Mouse (Mus musculus): ENCODE measurements around the gene Arv1. TPM values are rescaled to one million over a fixed set of nuclear protein-coding genes. Genes with fewer than 3 reads are reported as not detected.

The Arv1 gene
- polyA plus RNA-seq, 1 experiment from 2014 or later: 24.1 TPM

DNA sequence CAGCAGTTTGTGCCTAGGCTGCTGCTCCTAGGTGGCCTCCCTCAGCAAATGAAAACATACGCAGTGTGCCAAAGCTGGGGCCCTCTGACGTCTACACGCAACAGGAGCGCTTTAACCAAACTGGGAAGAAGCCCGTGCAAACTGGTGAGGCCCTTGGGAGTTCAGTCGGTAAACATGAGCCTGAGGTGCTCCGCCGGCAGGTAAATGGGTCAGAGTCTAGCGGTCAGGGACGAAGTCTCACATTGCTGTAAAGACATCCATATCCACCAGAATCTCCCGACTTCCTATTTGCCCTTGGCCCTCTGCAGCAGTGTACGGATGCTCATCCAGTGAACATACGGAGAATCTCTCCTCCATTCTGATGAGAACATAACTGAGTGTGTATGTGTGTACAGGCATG is 24.7 kb downstream of the Arv1 start:
- Histone ChIP-seq H3K36me3 (ENCODE audit: control insufficient read depth, insufficient read depth, low read length) (no peaks in the 10 kb centered on the region), H3K9ac (ENCODE audit: low read length) (no peak overlapping the region), H3K4me2 (ENCODE audit: low read length) (no peak overlapping the region), H3K9me3 (ENCODE audit: control insufficient read depth, low read length) (no peaks in the 10 kb centered on the region), H3K27me3 (replicated peaks; ENCODE audit: control insufficient read depth, insufficient read depth, low read length) (peaks cover 18% of the 10 kb centered on the region), H3K27ac (ENCODE audit: low read depth) (no peak overlapping the region), H3K4me1 (replicated peaks; ENCODE audit: control insufficient read depth, insufficient read depth, low read length) (peaks cover 9% of the 10 kb centered on the region), H3K4me3 (ENCODE audit: low read depth, low read length) (no peak overlapping the region)
- no peak for ATAC-seq (replicated peaks; ENCODE audit: low FRiP score, low TSS enrichment, low read depth)
- no peak for DNase-seq (ENCODE audit: low spot score)
- 68% methylated on average over 13 of the region's 13 CpGs for WGBS

DNA sequence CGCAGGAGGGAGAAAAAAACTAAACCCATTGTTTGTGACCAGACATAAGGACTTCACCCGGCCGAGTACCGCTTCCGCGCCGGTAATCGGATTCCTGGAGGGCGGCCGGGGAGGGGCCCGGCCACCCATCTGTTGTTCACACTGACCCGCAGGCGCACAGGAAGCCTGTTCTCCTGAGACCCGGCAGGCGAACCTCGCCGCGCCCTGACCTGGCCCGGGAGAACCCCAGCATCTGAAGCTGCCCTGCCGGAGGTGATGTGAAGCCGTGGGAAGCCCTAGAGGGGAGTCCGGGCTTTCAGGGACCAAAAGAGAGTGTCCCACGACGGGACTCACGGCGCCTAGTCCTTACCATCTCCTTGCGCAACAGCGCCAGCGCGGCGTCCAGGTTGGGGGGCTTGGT is 29.3 kb downstream of the Arv1 start:
- Histone ChIP-seq H3K27me3 (replicated peaks; ENCODE audit: control insufficient read depth, insufficient read depth, low read length) (peaks cover 25% of the 10 kb centered on the region), H3K27ac (ENCODE audit: low read depth) (no peak overlapping the region), H3K36me3 (ENCODE audit: control insufficient read depth, insufficient read depth, low read length) (no peaks in the 10 kb centered on the region), H3K4me1 (replicated peaks; ENCODE audit: control insufficient read depth, insufficient read depth, low read length) (peaks cover 31% of the 10 kb centered on the region), H3K9me3 (ENCODE audit: control insufficient read depth, low read length) (no peaks in the 10 kb centered on the region), H3K9ac (ENCODE audit: low read length) (peak overlapping the region; percentile 48), H3K4me3 (ENCODE audit: low read depth, low read length) (peak overlapping the region; percentile 65), H3K4me2 (ENCODE audit: low read length) (peak overlapping the region; percentile 98)
- ATAC-seq (replicated peaks; ENCODE audit: low FRiP score, low TSS enrichment, low read depth): no peak
- WGBS: 0% methylated on average over 31 of the region's 31 CpGs
- peak; percentile 74 for DNase-seq (ENCODE audit: low spot score)

DNA sequence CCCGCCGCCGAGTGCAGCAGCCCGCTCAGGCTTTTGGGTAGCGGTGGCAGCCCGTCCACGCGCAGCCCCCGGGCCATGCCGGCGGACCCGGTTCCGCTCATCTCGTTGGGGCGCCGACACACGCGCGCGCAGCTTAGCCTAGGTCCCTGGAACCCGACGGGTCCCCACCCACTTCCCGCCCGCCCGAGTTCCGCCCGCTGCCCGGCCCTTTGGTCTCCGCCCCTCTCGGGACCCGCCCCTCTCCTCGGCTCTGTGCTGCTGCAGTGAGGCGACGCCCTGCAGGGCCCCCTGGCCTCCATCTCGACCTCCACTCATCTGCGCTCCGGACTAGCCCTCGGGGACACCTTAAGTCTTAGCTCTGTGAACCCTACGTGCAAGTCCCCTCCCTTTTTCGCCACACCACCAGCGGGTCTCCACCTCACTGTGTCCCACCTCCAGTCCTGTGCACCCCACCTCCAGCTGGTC is 29.8 kb downstream of the Arv1 start, which contains the start of gene Fam89a:
Fam89a (minus strand) TSS at position 124 of the 465 bp plus-strand sequence.
- Histone ChIP-seq H3K9ac (ENCODE audit: low read length) (peak within 1 kb of the TSS; percentile 48), H3K27me3 (replicated peaks; ENCODE audit: control insufficient read depth, insufficient read depth, low read length) (peaks cover 25% of the 10 kb centered on the region), H3K27ac (ENCODE audit: low read depth) (no peak within 1 kb of the TSS), H3K36me3 (ENCODE audit: control insufficient read depth, insufficient read depth, low read length) (no peaks in the 10 kb centered on the region), H3K4me2 (ENCODE audit: low read length) (peak within 1 kb of the TSS; percentile 98), H3K4me3 (ENCODE audit: low read depth, low read length) (peak within 1 kb of the TSS; percentile 65), H3K9me3 (ENCODE audit: control insufficient read depth, low read length) (no peaks in the 10 kb centered on the region), H3K4me1 (replicated peaks; ENCODE audit: control insufficient read depth, insufficient read depth, low read length) (peaks cover 31% of the 10 kb centered on the region)
- peak; percentile 80 for DNase-seq (ENCODE audit: low spot score)
- under 1% methylated on average over 38 of the region's 41 CpGs for WGBS
- ATAC-seq (replicated peaks; ENCODE audit: low FRiP score, low TSS enrichment, low read depth): peak; percentile 76

DNA sequence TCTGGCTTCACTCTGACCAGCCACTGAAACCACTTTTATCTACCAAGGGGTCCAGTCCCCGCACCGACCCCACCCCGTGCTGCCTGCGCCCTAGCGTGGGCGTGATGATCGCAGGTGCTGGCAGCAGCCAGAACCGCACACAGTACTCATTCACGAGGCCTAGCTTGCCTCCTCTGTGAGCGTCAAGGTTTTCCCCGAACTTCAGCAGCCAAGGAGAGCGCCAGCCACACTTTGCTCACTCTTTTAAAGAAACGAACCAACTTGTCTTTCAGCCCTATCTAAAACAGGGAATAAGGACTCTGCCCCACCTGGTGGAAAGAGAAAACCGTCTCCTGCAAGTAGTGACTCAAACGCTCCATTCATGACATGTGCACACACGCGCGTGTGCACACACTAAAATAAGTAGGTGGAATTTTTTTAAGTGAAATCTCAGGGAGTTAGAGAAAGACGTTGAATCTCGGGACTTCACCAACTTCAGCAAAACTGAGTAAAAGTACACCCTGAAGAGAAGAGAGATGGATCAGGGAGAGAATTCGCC is 30.5 kb downstream of the Arv1 start:
- Histone ChIP-seq H3K4me1 (replicated peaks; ENCODE audit: control insufficient read depth, insufficient read depth, low read length) (peaks cover 31% of the 10 kb centered on the region), H3K27ac (ENCODE audit: low read depth) (no peak overlapping the region), H3K36me3 (ENCODE audit: control insufficient read depth, insufficient read depth, low read length) (no peaks in the 10 kb centered on the region), H3K4me3 (ENCODE audit: low read depth, low read length) (no peak overlapping the region), H3K9me3 (ENCODE audit: control insufficient read depth, low read length) (no peaks in the 10 kb centered on the region), H3K27me3 (replicated peaks; ENCODE audit: control insufficient read depth, insufficient read depth, low read length) (peaks cover 25% of the 10 kb centered on the region), H3K4me2 (ENCODE audit: low read length) (peak overlapping the region; percentile 98; the same call in 1 of the 2 replicates), H3K9ac (ENCODE audit: low read length) (no peak overlapping the region)
- 45% methylated on average over 21 of the region's 21 CpGs for whole genome bisulfite sequencing
- peak; percentile 59 for DNase-seq (ENCODE audit: low spot score)
- ATAC-seq (replicated peaks; ENCODE audit: low FRiP score, low TSS enrichment, low read depth): no peak

DNA sequence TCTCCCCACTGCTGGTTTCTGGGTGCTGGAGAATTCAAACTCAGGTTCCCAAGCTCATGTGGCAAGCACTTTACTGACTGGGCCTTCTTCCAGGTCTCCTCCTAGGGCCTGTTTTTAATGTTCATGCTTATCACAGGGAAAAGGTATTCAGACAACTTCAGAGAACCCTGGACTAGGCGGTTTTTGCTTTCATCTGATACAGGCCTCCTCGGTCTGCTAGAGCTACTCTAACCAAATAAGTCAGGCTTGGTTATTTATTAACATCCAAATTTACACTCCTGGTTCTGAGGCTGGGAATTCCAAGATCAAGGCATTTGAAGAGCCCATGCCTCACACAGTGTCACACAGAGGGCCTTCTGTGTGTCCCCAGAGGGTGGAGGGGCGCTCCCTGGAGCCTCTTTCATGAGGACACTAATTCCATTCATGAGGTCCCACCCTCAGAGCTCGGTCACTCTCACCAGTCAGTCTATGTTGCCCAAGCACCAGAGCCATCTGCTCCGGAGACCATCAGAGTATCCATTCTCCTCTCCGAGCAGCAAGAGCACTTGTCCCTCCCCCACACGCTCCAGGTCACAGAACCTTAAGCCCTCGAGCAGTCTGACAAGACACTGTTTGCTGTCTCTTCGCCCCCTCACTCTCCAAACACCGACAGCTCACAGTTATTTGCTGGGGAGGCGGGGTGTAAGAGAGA is 32.3 kb downstream of the Arv1 start:
- DNase-seq (ENCODE audit: low spot score) (peak; percentile 71), ATAC-seq (replicated peaks; ENCODE audit: low FRiP score, low TSS enrichment, low read depth) (peak; percentile 59; the same call in 1 of the 2 replicates)
- Histone ChIP-seq H3K27ac (ENCODE audit: low read depth) (no peak overlapping the region), H3K4me1 (replicated peaks; ENCODE audit: control insufficient read depth, insufficient read depth, low read length) (peaks cover 31% of the 10 kb centered on the region), H3K27me3 (replicated peaks; ENCODE audit: control insufficient read depth, insufficient read depth, low read length) (peaks cover 25% of the 10 kb centered on the region), H3K9ac (ENCODE audit: low read length) (no peak overlapping the region), H3K4me2 (ENCODE audit: low read length) (0 out of 2 replicates have a peak overlapping the region, but pooled peaks have one; percentile 3), H3K4me3 (ENCODE audit: low read depth, low read length) (no peak overlapping the region), H3K36me3 (ENCODE audit: control insufficient read depth, insufficient read depth, low read length) (no peaks in the 10 kb centered on the region), H3K9me3 (ENCODE audit: control insufficient read depth, low read length) (no peaks in the 10 kb centered on the region)
- 15% methylated on average over 11 of the region's 11 CpGs for WGBS

DNA sequence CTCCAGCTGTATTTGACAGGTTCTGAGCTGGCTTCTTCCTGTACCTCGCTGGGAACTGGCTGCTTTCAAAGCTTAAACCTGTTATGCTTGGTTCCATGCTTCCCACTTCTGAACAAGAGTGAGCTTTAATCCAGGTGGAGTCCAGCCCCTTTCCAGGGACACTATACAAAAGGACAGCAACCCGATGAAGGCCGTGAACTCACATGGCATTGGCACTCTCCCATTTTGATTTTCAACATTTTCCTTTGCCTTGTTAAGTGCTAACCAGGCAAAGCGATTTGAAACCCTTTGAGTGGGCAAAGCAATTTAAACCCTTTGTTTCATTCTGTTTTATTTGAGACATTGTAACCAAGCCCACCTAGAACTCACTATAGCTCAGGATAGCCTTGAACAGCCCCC is 32.9 kb downstream of the Arv1 start:
- H3K4me3 ChIP-seq (ENCODE audit: low read depth, low read length): no peak overlapping the region
- peaks cover 31% of the 10 kb centered on the region for H3K4me1 ChIP-seq (replicated peaks; ENCODE audit: control insufficient read depth, insufficient read depth, low read length)
- 33% methylated on average over 4 of the region's 4 CpGs for WGBS
- ATAC-seq (replicated peaks; ENCODE audit: low FRiP score, low TSS enrichment, low read depth) (no peak), DNase-seq (ENCODE audit: low spot score) (no peak)
- no peak overlapping the region for H3K27ac ChIP-seq (ENCODE audit: low read depth)
- no peaks in the 10 kb centered on the region for H3K9me3 ChIP-seq (ENCODE audit: control insufficient read depth, low read length)
- no peaks in the 10 kb centered on the region for H3K36me3 ChIP-seq (ENCODE audit: control insufficient read depth, insufficient read depth, low read length)
- H3K9ac ChIP-seq (ENCODE audit: low read length): no peak overlapping the region
- H3K27me3 ChIP-seq (replicated peaks; ENCODE audit: control insufficient read depth, insufficient read depth, low read length): peaks cover 25% of the 10 kb centered on the region
- H3K4me2 ChIP-seq (ENCODE audit: low read length): no peak overlapping the region

DNA sequence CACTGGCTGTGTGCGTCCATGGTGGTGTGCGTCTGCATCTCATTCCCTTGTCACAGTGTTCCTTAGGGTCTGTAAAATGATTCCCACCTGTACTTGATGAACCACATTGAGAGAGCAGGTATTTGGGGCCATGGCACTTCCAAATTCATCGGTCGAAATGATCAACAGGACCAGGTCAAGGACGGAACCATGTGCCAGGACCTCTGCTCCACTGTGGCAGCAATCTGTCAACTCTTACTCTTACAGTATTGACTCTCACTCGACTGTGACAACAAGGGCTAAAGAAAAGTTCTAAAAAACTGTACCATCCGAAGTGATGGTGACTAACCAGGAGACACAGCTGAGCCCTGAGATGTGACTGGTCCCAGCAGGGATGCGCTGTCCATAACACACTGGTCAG is 33.5 kb downstream of the Arv1 start:
- H3K36me3 ChIP-seq (ENCODE audit: control insufficient read depth, insufficient read depth, low read length): no peaks in the 10 kb centered on the region
- H3K9ac ChIP-seq (ENCODE audit: low read length): no peak overlapping the region
- whole genome bisulfite sequencing: 87% methylated on average over 8 of the region's 8 CpGs
- H3K27ac ChIP-seq (ENCODE audit: low read depth): no peak overlapping the region
- peaks cover 31% of the 10 kb centered on the region for H3K4me1 ChIP-seq (replicated peaks; ENCODE audit: control insufficient read depth, insufficient read depth, low read length)
- DNase-seq (ENCODE audit: low spot score) (no peak), ATAC-seq (replicated peaks; ENCODE audit: low FRiP score, low TSS enrichment, low read depth) (no peak)
- no peaks in the 10 kb centered on the region for H3K9me3 ChIP-seq (ENCODE audit: control insufficient read depth, low read length)
- H3K4me3 ChIP-seq (ENCODE audit: low read depth, low read length): no peak overlapping the region
- H3K27me3 ChIP-seq (replicated peaks; ENCODE audit: control insufficient read depth, insufficient read depth, low read length): peaks cover 18% of the 10 kb centered on the region
- no peak overlapping the region for H3K4me2 ChIP-seq (ENCODE audit: low read length)

DNA sequence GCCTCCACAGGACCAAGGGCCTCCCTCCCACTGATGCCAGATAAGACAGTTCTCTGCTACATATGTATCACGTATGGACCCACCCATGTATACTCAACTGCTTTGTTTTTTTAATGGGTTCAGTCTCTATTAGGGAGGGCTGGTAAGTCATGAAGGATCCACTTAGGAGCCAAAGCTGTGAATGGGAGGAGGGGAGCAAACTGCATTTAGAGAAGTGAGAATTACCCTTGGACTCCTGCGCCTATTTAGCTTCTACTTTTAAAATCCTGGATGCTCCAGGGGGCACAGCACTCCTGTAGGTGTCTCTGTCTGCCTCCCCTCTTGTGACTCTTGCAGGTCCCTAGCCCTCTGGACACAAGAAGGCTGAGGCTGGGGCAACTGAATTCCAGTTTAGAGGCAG is 34.2 kb downstream of the Arv1 start:
- H3K4me2 ChIP-seq (ENCODE audit: low read length): no peak overlapping the region
- no peak overlapping the region for H3K27ac ChIP-seq (ENCODE audit: low read depth)
- ATAC-seq (replicated peaks; ENCODE audit: low FRiP score, low TSS enrichment, low read depth) (no peak), DNase-seq (ENCODE audit: low spot score) (no peak)
- H3K36me3 ChIP-seq (ENCODE audit: control insufficient read depth, insufficient read depth, low read length): no peaks in the 10 kb centered on the region
- H3K9me3 ChIP-seq (ENCODE audit: control insufficient read depth, low read length): no peaks in the 10 kb centered on the region
- H3K27me3 ChIP-seq (replicated peaks; ENCODE audit: control insufficient read depth, insufficient read depth, low read length): peaks cover 11% of the 10 kb centered on the region
- 70% methylated on average over 2 of the region's 2 CpGs for WGBS
- H3K9ac ChIP-seq (ENCODE audit: low read length): no peak overlapping the region
- H3K4me3 ChIP-seq (ENCODE audit: low read depth, low read length): no peak overlapping the region
- H3K4me1 ChIP-seq (replicated peaks; ENCODE audit: control insufficient read depth, insufficient read depth, low read length): peaks cover 24% of the 10 kb centered on the region

DNA sequence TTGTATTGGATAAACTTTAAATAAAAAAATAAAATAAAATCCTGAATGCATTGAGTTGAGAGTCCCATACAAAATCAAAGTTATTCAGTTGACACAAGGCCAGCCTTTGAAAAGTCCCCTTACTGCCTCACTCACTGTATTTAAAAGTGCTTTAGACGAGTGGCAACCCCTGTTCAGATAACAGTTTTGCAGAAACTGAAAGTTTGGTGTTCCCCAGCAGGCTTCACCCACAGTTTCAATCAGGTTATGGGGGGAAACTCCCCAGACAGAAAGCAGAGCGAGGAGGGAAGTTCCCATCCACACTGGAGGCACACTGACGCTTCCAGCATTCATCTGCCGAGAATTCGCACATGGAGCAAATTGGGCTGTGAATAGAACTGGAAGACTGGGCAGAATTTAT is 34.7 kb downstream of the Arv1 start:
- Histone ChIP-seq H3K36me3 (ENCODE audit: control insufficient read depth, insufficient read depth, low read length) (no peaks in the 10 kb centered on the region), H3K4me2 (ENCODE audit: low read length) (no peak overlapping the region), H3K27ac (ENCODE audit: low read depth) (no peak overlapping the region), H3K9me3 (ENCODE audit: control insufficient read depth, low read length) (no peaks in the 10 kb centered on the region), H3K9ac (ENCODE audit: low read length) (no peak overlapping the region), H3K4me3 (ENCODE audit: low read depth, low read length) (no peak overlapping the region), H3K4me1 (replicated peaks; ENCODE audit: control insufficient read depth, insufficient read depth, low read length) (peaks cover 22% of the 10 kb centered on the region), H3K27me3 (replicated peaks; ENCODE audit: control insufficient read depth, insufficient read depth, low read length) (peaks cover 7% of the 10 kb centered on the region)
- ATAC-seq (replicated peaks; ENCODE audit: low FRiP score, low TSS enrichment, low read depth) (no peak), DNase-seq (ENCODE audit: low spot score) (no peak)
- 78% methylated on average over 5 of the region's 5 CpGs for WGBS

Measured in intestine, embryonic 14.5 days (tissue).